Mouse (Mus musculus): ENCODE measurements around the gene Pde4d.

DNA sequence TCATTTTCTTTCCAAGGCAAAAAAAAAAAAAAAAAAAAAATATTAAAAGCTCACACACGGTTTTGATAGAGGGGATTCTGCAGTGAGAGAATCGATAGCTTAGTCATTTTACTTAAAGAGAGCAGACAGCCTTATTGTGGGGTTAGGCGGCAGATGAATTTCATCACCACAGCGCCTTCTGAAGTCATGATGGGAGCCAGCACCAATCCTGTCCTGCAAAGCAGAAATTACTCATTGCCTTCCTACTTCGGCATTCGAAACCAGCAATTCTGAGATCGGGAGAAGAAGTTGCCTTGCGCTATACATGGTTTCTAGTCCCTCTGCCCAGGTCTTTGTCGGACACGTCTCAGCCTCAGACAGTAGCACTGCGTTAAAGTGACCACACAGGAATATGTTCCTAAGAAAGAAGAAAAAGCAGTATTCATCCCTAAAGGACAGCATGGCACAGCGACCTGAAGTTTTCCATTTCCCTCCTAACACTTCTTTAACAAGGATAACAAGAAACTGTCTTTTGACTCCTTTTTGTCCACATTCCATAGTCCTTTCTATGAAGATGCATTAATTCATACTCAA, 991.7 kb downstream of the Pde4d start:
- no peak for TF ChIP-seq CEBPB (IDR thresholded peaks at IDR 0.05; ENCODE audit: low read depth)
- TF ChIP-seq CTCF (IDR thresholded peaks at IDR 0.05; ENCODE audit: control insufficient read depth, insufficient read depth, insufficient read length): no peak
- TF ChIP-seq MYOD1 (IDR thresholded peaks at IDR 0.05; ENCODE audit: control insufficient read depth, insufficient read length, low read depth): no peak
- TF ChIP-seq MAX (IDR thresholded peaks at IDR 0.05): no peak
- TF ChIP-seq USF1 (IDR thresholded peaks at IDR 0.05; ENCODE audit: low read depth): no peak
- no peak for TF ChIP-seq FOSL1 (IDR thresholded peaks at IDR 0.05; ENCODE audit: insufficient read depth, low read length, poor library complexity, severe bottlenecking)
- no peak for TF ChIP-seq MYOG (IDR thresholded peaks at IDR 0.05; ENCODE audit: control insufficient read depth, extremely low read depth, insufficient read length)
